ENCODE assay signal across 22 mouse cellular contexts in the genomic region with DNA sequence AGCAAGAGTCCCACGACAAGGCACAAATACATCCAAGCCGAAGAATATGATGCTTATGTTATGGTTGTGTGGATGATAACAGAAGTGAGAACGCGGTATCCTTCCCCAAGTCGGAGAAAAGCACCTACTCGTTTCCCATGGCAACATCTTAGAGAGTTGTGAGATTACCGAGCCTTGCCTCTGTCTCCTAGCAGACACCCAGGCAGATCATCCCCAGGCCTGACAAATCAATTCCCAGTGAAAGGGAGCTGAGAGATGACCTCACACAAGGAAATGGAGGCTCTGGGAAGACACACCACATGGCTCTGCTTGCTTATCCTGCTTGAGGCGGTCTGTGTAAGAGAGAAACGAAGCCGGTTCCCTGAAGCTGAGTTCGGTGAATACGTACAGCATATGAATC. TPM values are rescaled to one million over a fixed set of nuclear protein-coding genes. Genes with fewer than 3 reads are reported as not detected.
A peak's percentile ranks its signal among the peaks of the same experiment; 100 is the strongest.
DNase-seq lines count a peak whose midpoint lies in the region; ATAC-seq and TF ChIP-seq lines count a peak whose summit lies in the region.
"Had no signal": no experiment of that assay in that cellular context is flagged by ENCODE, and none has a peak within 500 bp of the region (broad histone marks: within the 10 kb centered on the region; RNA-seq: fewer than 3 reads in every experiment).

No protein-coding gene starts in this region.

- intact Hi-C loops in heart, postnatal 10 days (cut with DNase I), result loop anchor here (5.0 kb wide), 2 partner anchors 147 to 227 kb away; no protein-coding TSS in a partner anchor

- no peak for ATAC-seq in heart, embryonic 14.5 days (ENCODE audit: insufficient number of reproducible peaks, insufficient read depth, low FRiP score, low read depth)
- ATAC-seq in embryonic facial prominence, embryonic 14.5 days (ENCODE audit: low read depth), result no peak
- ATAC-seq: forebrain, embryonic 13.5 days; midbrain, embryonic 16.5 days had no signal

- no peak overlapping the region for H3ac ChIP-seq in myocyte (ENCODE audit: control insufficient read depth, insufficient read length)

- H3K36me3 ChIP-seq in heart, embryonic 14.5 days (ENCODE audit: control insufficient read depth, insufficient read depth, low read length), result no peaks in the 10 kb centered on the region
- H3K36me3 ChIP-seq in embryonic facial prominence, embryonic 14.5 days (ENCODE audit: control insufficient read depth, insufficient read depth, low read length), result peaks cover 14% of the 10 kb centered on the region
- peaks cover 5% of the 10 kb centered on the region for H3K36me3 ChIP-seq in myocyte (ENCODE audit: control insufficient read depth, insufficient read depth)
- H3K36me3 ChIP-seq in midbrain, embryonic 10.5 days, result no peaks in the 10 kb centered on the region
- H3K36me3 ChIP-seq: G1E; lung, embryonic 15.5 days; neural tube, embryonic 12.5 days had no signal

- H3K27ac ChIP-seq in heart, embryonic 14.5 days (replicated peaks in 1 of 2; ENCODE audit: control insufficient read depth in 1 of 2, insufficient read depth in 1 of 2, low read depth in 2 of 2, low read length in 2 of 2), result no peak overlapping the region
- H3K27ac ChIP-seq in embryonic facial prominence, embryonic 14.5 days (replicated peaks; ENCODE audit: low read depth, low read length), result no peak overlapping the region
- no peak overlapping the region for H3K27ac ChIP-seq in midbrain, embryonic 10.5 days (replicated peaks)
- H3K27ac ChIP-seq: embryonic facial prominence, embryonic 12.5 days; forebrain, embryonic 13.5 days; kidney, postnatal 0 days; lung, embryonic 15.5 days; neural tube, embryonic 12.5 days had no signal

- peak overlapping the region; percentile 74; the same call in 1 of the 2 replicates for H3K4me2 ChIP-seq in heart, embryonic 14.5 days (ENCODE audit: low read length)
- H3K4me2 ChIP-seq in embryonic facial prominence, embryonic 14.5 days (ENCODE audit: low read depth, low read length), result 0 out of 2 replicates have a peak overlapping the region, but pooled peaks have one; percentile 72
- H3K4me2 ChIP-seq in myocyte (ENCODE audit: low read depth), result peak overlapping the region; percentile 67
- H3K4me2 ChIP-seq: heart, embryonic 11.5 days; neural tube, embryonic 12.5 days had no signal

- no peaks in the 10 kb centered on the region for H3K9me3 ChIP-seq in heart, embryonic 14.5 days (ENCODE audit: control insufficient read depth, low read length)
- H3K9me3 ChIP-seq in embryonic facial prominence, embryonic 14.5 days (ENCODE audit: control insufficient read depth, low read length), result no peaks in the 10 kb centered on the region
- H3K9me3 ChIP-seq in midbrain, embryonic 10.5 days (replicated peaks), result no peaks in the 10 kb centered on the region
- H3K9me3 ChIP-seq: embryonic facial prominence, embryonic 12.5 days; forebrain, embryonic 13.5 days; G1E; lung, embryonic 15.5 days had no signal

- no peak for TF ChIP-seq POLR2A in myocyte (IDR thresholded peaks at IDR 0.05; ENCODE audit: insufficient read length, low read depth)

- H3K79me2 ChIP-seq in myocyte (ENCODE audit: control insufficient read depth, insufficient read depth), result peaks cover 78% of the 10 kb centered on the region

- peaks cover 10 to 25% of the 10 kb centered on the region in 2 experiments for H3K4me1 ChIP-seq in heart, embryonic 14.5 days (ENCODE audit: control insufficient read depth in 2 of 2, insufficient read depth in 2 of 2, low read length in 2 of 2)
- H3K4me1 ChIP-seq in embryonic facial prominence, embryonic 14.5 days (ENCODE audit: control insufficient read depth, insufficient read depth, low read length), result peaks cover 9% of the 10 kb centered on the region
- H3K4me1 ChIP-seq in midbrain, embryonic 10.5 days, result peaks cover 41% of the 10 kb centered on the region

- no peaks in the 10 kb centered on the region for H3K27me3 ChIP-seq in heart, embryonic 14.5 days (ENCODE audit: control insufficient read depth, insufficient read depth, low read length)
- no peaks in the 10 kb centered on the region for H3K27me3 ChIP-seq in embryonic facial prominence, embryonic 14.5 days (replicated peaks; ENCODE audit: control insufficient read depth, insufficient read depth, low read length)
- no peaks in the 10 kb centered on the region for H3K27me3 ChIP-seq in myocyte (ENCODE audit: control insufficient read depth, insufficient read depth, insufficient read length)
- peaks cover 35% of the 10 kb centered on the region for H3K27me3 ChIP-seq in midbrain, embryonic 10.5 days (ENCODE audit: low read depth, poor library complexity, severe bottlenecking)
- H3K27me3 ChIP-seq: embryonic facial prominence, embryonic 12.5 days; lung, embryonic 15.5 days; neural tube, embryonic 12.5 days had no signal

- WGBS in heart, embryonic 14.5 days, result 77% methylated on average over 12 of the region's 12 CpGs
- WGBS in embryonic facial prominence, embryonic 14.5 days, result 85% methylated on average over 12 of the region's 12 CpGs
- WGBS in midbrain, embryonic 10.5 days, result 85% methylated on average over 12 of the region's 12 CpGs

- DNase-seq in heart, postnatal 10 days, result no peak
- DNase-seq in right cerebral cortex, adult 18-20 months, result peak; percentile 31
- DNase-seq in right cerebral cortex, postnatal 4 days, result no peak
- no peak for DNase-seq in embryonic facial prominence, embryonic 14.5 days (ENCODE audit: low spot score)
- DNase-seq in midbrain, embryonic 10.5 days (ENCODE audit: low spot score), result no peak
- DNase-seq in cerebellum, adult 9-10 months, result no peak
- DNase-seq: adrenal gland, postnatal 14 days; cerebellum, postnatal 14 days; gastrocnemius, postnatal 25 days; liver; thymus, postnatal 4 days had no signal

- no peak overlapping the region for H3K4me3 ChIP-seq in heart, embryonic 14.5 days (ENCODE audit: control insufficient read depth in 1 of 2, insufficient read depth in 1 of 2, low read depth in 1 of 2, low read length in 2 of 2)
- no peak overlapping the region for H3K4me3 ChIP-seq in embryonic facial prominence, embryonic 14.5 days (ENCODE audit: low read depth, low read length)
- peak overlapping the region; percentile 78 for H3K4me3 ChIP-seq in myocyte
- H3K4me3 ChIP-seq in midbrain, embryonic 10.5 days, result no peak overlapping the region
- H3K4me3 ChIP-seq: embryonic facial prominence, embryonic 12.5 days; forebrain, embryonic 13.5 days; neural tube, embryonic 12.5 days had no signal

- H3K9ac ChIP-seq in heart, embryonic 14.5 days (ENCODE audit: low read length), result no peak overlapping the region
- H3K9ac ChIP-seq in embryonic facial prominence, embryonic 14.5 days (ENCODE audit: low read depth, low read length), result no peak overlapping the region
- H3K9ac ChIP-seq: embryonic facial prominence, embryonic 12.5 days; forebrain, embryonic 13.5 days; lung, embryonic 15.5 days; neural tube, embryonic 12.5 days had no signal

TF ChIP-seq in myocyte, 11 proteins besides CTCF, POLR2A, EP300 and RAD21:
- TF ChIP-seq REST (IDR thresholded peaks at IDR 0.05; ENCODE audit: insufficient read depth, insufficient read length) (no peak), SRF (IDR thresholded peaks at IDR 0.05; ENCODE audit: control insufficient read depth, insufficient read length, low read depth) (no peak), CEBPB (IDR thresholded peaks at IDR 0.05; ENCODE audit: insufficient read depth, poor library complexity, severe bottlenecking) (no peak)

RNA-seq across cellular contexts. Expression of gene Tgfb3, which starts 4.2 kb away (rescaled TPM):
- 14.7 and 15.1 TPM in 2 replicates for polyA plus RNA-seq in heart, embryonic 14.5 days (2014; fragmentation: Nextera tagmentation; extraction: Ambion mirVana)
- 10 to 100 TPM; 19.8 to 20.7 TPM for total RNA-seq in heart, postnatal 10 days (2021)
- polyA plus RNA-seq in embryonic facial prominence, embryonic 14.5 days (2014; fragmentation: Nextera tagmentation; extraction: Ambion mirVana), result 59.4 and 61.8 TPM in 2 replicates
- polyA plus RNA-seq in myocyte (2012; fragmentation: generic; extraction: Trizol), result 79.2 TPM
- polyA plus RNA-seq in midbrain, embryonic 10.5 days (2016; fragmentation: Nextera tagmentation; extraction: Ambion mirVana), result 5.8 and 7.3 TPM in 2 replicates
- total RNA-seq: megakaryocyte progenitor cell, adult 5-6 weeks had no signal

RNA-seq across cellular contexts. Expression of gene Ift43, which starts 7.7 kb away (rescaled TPM):
- 142 and 149 TPM in 2 replicates for polyA plus RNA-seq in heart, embryonic 14.5 days (2014; fragmentation: Nextera tagmentation; extraction: Ambion mirVana)
- 10 to 100 TPM; 30.2 to 34.0 TPM for total RNA-seq in heart, postnatal 10 days (2021)
- polyA plus RNA-seq in embryonic facial prominence, embryonic 14.5 days (2014; fragmentation: Nextera tagmentation; extraction: Ambion mirVana), result 79.2 and 80.3 TPM in 2 replicates
- polyA plus RNA-seq in myocyte (2012; fragmentation: generic; extraction: Trizol), result 93.4 TPM
- polyA plus RNA-seq in midbrain, embryonic 10.5 days (2016; fragmentation: Nextera tagmentation; extraction: Ambion mirVana), result 83.8 and 88.9 TPM in 2 replicates
